Mouse (Mus musculus): ENCODE data around the gene Gm17655. TPM values are rescaled to one million over a fixed set of nuclear protein-coding genes. Genes with fewer than 3 reads are reported as not detected.

The Gm17655 gene
- polyA plus RNA-seq, 1 experiment = not detected

- Histone ChIP-seq H3K4me3 (ENCODE audit: insufficient read depth, low read depth, low read length) (no peak overlapping the region), H3K27ac (ENCODE audit: insufficient read depth, low read depth, low read length) (no peak overlapping the region), H3K4me1 (ENCODE audit: control insufficient read depth, insufficient read depth, low read length) (peaks cover 45% of the 10 kb centered on the region)
- 86% methylated on average over 19 of the region's 19 CpGs for WGBS
- TF ChIP-seq CTCF (IDR thresholded peaks at IDR 0.05; ENCODE audit: insufficient read depth, low read depth, low read length) (no peak), POLR2A (IDR thresholded peaks at IDR 0.05; ENCODE audit: insufficient read depth, low read depth, low read length) (no peak)
These were observed 30.7 kb upstream of the Gm17655 start for GRCm38 (mm10) chr5:110102853-110103625.

- WGBS = 94% methylated on average over 13 of the region's 13 CpGs
- Histone ChIP-seq H3K4me1 (ENCODE audit: control insufficient read depth, insufficient read depth, low read length) (peaks cover 45% of the 10 kb centered on the region), H3K27ac (ENCODE audit: insufficient read depth, low read depth, low read length) (no peak overlapping the region), H3K4me3 (ENCODE audit: insufficient read depth, low read depth, low read length) (no peak overlapping the region)
- TF ChIP-seq CTCF (IDR thresholded peaks at IDR 0.05; ENCODE audit: insufficient read depth, low read depth, low read length) (no peak), POLR2A (IDR thresholded peaks at IDR 0.05; ENCODE audit: insufficient read depth, low read depth, low read length) (no peak)
These were observed 30.1 kb upstream of the Gm17655 start for GRCm38 (mm10) chr5:110102429-110102828.

GRCm38 (mm10) chr5:110101716-110102347, 29.5 kb upstream of the Gm17655 start:
- no peak for TF ChIP-seq CTCF (IDR thresholded peaks at IDR 0.05; ENCODE audit: insufficient read depth, low read depth, low read length)
- TF ChIP-seq POLR2A (IDR thresholded peaks at IDR 0.05; ENCODE audit: insufficient read depth, low read depth, low read length) = no peak
- peaks cover 42% of the 10 kb centered on the region for H3K4me1 ChIP-seq (ENCODE audit: control insufficient read depth, insufficient read depth, low read length)
- H3K27ac ChIP-seq (ENCODE audit: insufficient read depth, low read depth, low read length) = no peak overlapping the region
- H3K4me3 ChIP-seq (ENCODE audit: insufficient read depth, low read depth, low read length) = peak overlapping the region; percentile 39
- WGBS = 18% methylated on average over 34 of the region's 34 CpGs

GRCm38 (mm10) chr5:110100921-110101631, 28.8 kb upstream of the Gm17655 start:
- peak overlapping the region; percentile 39 for H3K4me3 ChIP-seq (ENCODE audit: insufficient read depth, low read depth, low read length)
- peaks cover 35% of the 10 kb centered on the region for H3K4me1 ChIP-seq (ENCODE audit: control insufficient read depth, insufficient read depth, low read length)
- TF ChIP-seq CTCF (IDR thresholded peaks at IDR 0.05; ENCODE audit: insufficient read depth, low read depth, low read length) (no peak), POLR2A (IDR thresholded peaks at IDR 0.05; ENCODE audit: insufficient read depth, low read depth, low read length) (no peak)
- WGBS = 2% methylated on average over 37 of the region's 37 CpGs
- H3K27ac ChIP-seq (ENCODE audit: insufficient read depth, low read depth, low read length) = no peak overlapping the region

GRCm38 (mm10) chr5:110099656-110100580, 27.6 kb upstream of the Gm17655 start, which contains the start of gene Plcxd1:
TSS of gene Plcxd1 (plus strand) at chr5:110099969.
- H3K27ac ChIP-seq (ENCODE audit: insufficient read depth, low read depth, low read length) = no peak within 1 kb of the TSS
- 15% methylated on average over 25 of the region's 25 CpGs for WGBS
- H3K4me3 ChIP-seq (ENCODE audit: insufficient read depth, low read depth, low read length) = no peak within 1 kb of the TSS
- H3K4me1 ChIP-seq (ENCODE audit: control insufficient read depth, insufficient read depth, low read length) = peaks cover 32% of the 10 kb centered on the region
- no peak for TF ChIP-seq POLR2A (IDR thresholded peaks at IDR 0.05; ENCODE audit: insufficient read depth, low read depth, low read length)
- TF ChIP-seq CTCF (IDR thresholded peaks at IDR 0.05; ENCODE audit: insufficient read depth, low read depth, low read length) = no peak

GRCm38 (mm10) chr5:110098991-110099477, 26.7 kb upstream of the Gm17655 start:
- no peak for TF ChIP-seq POLR2A (IDR thresholded peaks at IDR 0.05; ENCODE audit: insufficient read depth, low read depth, low read length)
- TF ChIP-seq CTCF (IDR thresholded peaks at IDR 0.05; ENCODE audit: insufficient read depth, low read depth, low read length) = no peak
- peaks cover 32% of the 10 kb centered on the region for H3K4me1 ChIP-seq (ENCODE audit: control insufficient read depth, insufficient read depth, low read length)
- H3K4me3 ChIP-seq (ENCODE audit: insufficient read depth, low read depth, low read length) = no peak overlapping the region
- H3K27ac ChIP-seq (ENCODE audit: insufficient read depth, low read depth, low read length) = no peak overlapping the region
- WGBS = 52% methylated on average over 1 of the region's 1 CpGs

- peaks cover 7% of the 10 kb centered on the region for H3K4me1 ChIP-seq (ENCODE audit: control insufficient read depth, insufficient read depth, low read length)
- TF ChIP-seq POLR2A (IDR thresholded peaks at IDR 0.05; ENCODE audit: insufficient read depth, low read depth, low read length) (no peak), CTCF (IDR thresholded peaks at IDR 0.05; ENCODE audit: insufficient read depth, low read depth, low read length) (no peak)
- H3K27ac ChIP-seq (ENCODE audit: insufficient read depth, low read depth, low read length) = peak overlapping the region; percentile 49; the same call in 1 of the 2 replicates
- peak overlapping the region; percentile 53 for H3K4me3 ChIP-seq (ENCODE audit: insufficient read depth, low read depth, low read length)
- WGBS = 2% methylated on average over 4 of the region's 4 CpGs
These were observed 22.5 kb upstream of the Gm17655 start for GRCm38 (mm10) chr5:110094847-110095213.
